Mouse (Mus musculus) testis, adult 2 months (tissue): ENCODE data around the gene Fance. TPM values are rescaled to one million over a fixed set of nuclear protein-coding genes. Genes with fewer than 3 reads are reported as not detected.
A peak's percentile ranks its signal among the peaks of the same experiment; 100 is the strongest.

Experiments used
- H3K27ac ChIP-seq: fragments of 200-500 bp; 2 replicates; pipeline ENCODE4 v1.5.1; 2012; ENCODE audit warnings: low read depth, low read length; ENCODE audit not compliant: control insufficient read depth, insufficient read depth
- H3K27me3 ChIP-seq: fragments of 200-500 bp; 2 replicates; pipeline ENCODE4 v1.6.1; 2012; ENCODE audit warnings: mild to moderate bottlenecking, low read length, moderate library complexity; ENCODE audit not compliant: control insufficient read depth, insufficient read depth
- H3K36me3 ChIP-seq: fragments of 200-500 bp; 2 replicates; pipeline ENCODE4 v1.6.1; 2012; ENCODE audit warnings: mild to moderate bottlenecking, low read length; ENCODE audit not compliant: control insufficient read depth, insufficient read depth
- H3K4me1 ChIP-seq: fragments of 200-500 bp; 2 replicates; pipeline ENCODE4 v1.6.1; 2012; ENCODE audit warnings: low read length; ENCODE audit not compliant: control insufficient read depth, insufficient read depth
- H3K4me3 ChIP-seq: fragments of 200-500 bp; 2 replicates; pipeline ENCODE4 v1.5.1; 2012; ENCODE audit warnings: low read depth, mild to moderate bottlenecking, low read length, moderate library complexity, mixed read lengths; ENCODE audit not compliant: control insufficient read depth
- CTCF ChIP-seq: fragments of 200-500 bp; IDR thresholded peaks from 2 replicates; pipeline ENCODE4 v1.5.1; 2012; ENCODE audit warnings: low read depth, mild to moderate bottlenecking, inconsistent platforms, low read length, moderate library complexity; ENCODE audit not compliant: control insufficient read depth, insufficient read depth, insufficient replicate concordance
- POLR2A ChIP-seq: fragments of 200-500 bp; IDR thresholded peaks from 2 replicates; pipeline ENCODE4 v1.6.1; 2012; ENCODE audit warnings: low read depth, mild to moderate bottlenecking, inconsistent platforms, low read length, moderate library complexity; ENCODE audit not compliant: control insufficient read depth
- polyA plus RNA-seq: library from polyadenylated mRNA; depleted of rRNA; stranded (reverse); fragments of >200 nt; gene quantifications from 2 replicates; pipeline ENCODE4 v1.2.3, GENCODE M21; 2012

Gene Fance
- polyA plus RNA-seq, 1 experiment: 4.3 TPM

- Histone ChIP-seq H3K27ac (no peak overlapping the region), H3K27me3 (no peaks in the 10 kb centered on the region), H3K36me3 (no peaks in the 10 kb centered on the region), H3K4me1 (peaks cover 11% of the 10 kb centered on the region), H3K4me3 (no peak overlapping the region)
- TF ChIP-seq CTCF (no peak), POLR2A (no peak)
Measured at GRCm38 (mm10) chr17:28344670-28345069, 31.4 kb downstream of the Fance start.

GRCm38 (mm10) chr17:28345271-28345721, 32.0 kb downstream of the Fance start:
- TF ChIP-seq POLR2A (no peak), CTCF (no peak)
- H3K4me1 ChIP-seq: peaks cover 15% of the 10 kb centered on the region

DNA sequence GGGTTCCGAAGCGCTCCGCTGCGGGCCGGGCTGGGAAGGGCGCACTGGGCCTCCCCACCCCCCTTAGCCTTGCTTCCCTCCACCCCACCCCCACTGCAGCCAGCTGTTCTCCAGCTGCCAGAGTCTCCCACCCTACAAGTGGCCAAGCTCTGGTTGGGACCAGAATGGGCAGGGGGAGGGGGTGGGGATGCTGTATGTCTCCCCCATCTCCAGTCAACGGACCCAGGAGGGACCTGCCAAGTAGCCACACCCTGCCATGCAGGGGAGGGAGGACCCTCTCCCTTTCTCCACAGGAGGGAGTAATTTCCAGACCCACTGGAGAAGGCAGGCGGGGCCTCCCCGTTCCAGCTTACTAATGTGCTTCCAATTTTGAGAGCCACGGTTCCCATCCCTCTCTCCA, 32.6 kb downstream of the Fance start:
- Histone ChIP-seq H3K27me3 (no peaks in the 10 kb centered on the region), H3K36me3 (no peaks in the 10 kb centered on the region), H3K27ac (no peak overlapping the region; the same call in 1 of the 2 replicates), H3K4me3 (no peak overlapping the region), H3K4me1 (peaks cover 14% of the 10 kb centered on the region)
- TF ChIP-seq POLR2A (no peak), CTCF (no peak)

More at GRCm38 (mm10) chr17:28345271-28345721, 32.0 kb downstream of the Fance start:
- Histone ChIP-seq H3K27ac (peak overlapping the region; percentile 46; the same call in 1 of the 2 replicates), H3K27me3 (no peaks in the 10 kb centered on the region), H3K36me3 (no peaks in the 10 kb centered on the region), H3K4me3 (no peak overlapping the region)

- Histone ChIP-seq H3K27me3 (no peaks in the 10 kb centered on the region), H3K4me1 (peaks cover 15% of the 10 kb centered on the region), H3K27ac (no peak overlapping the region), H3K4me3 (no peak overlapping the region), H3K36me3 (no peaks in the 10 kb centered on the region)
- TF ChIP-seq POLR2A (no peak), CTCF (peak; percentile 3; the same call in 1 of the 2 replicates)
Measured at GRCm38 (mm10) chr17:28347327-28347726, 34.0 kb downstream of the Fance start.

- H3K4me3 ChIP-seq: no peak overlapping the region
- peaks cover 15% of the 10 kb centered on the region for H3K4me1 ChIP-seq
- TF ChIP-seq CTCF (no peak), POLR2A (no peak)
- H3K27ac ChIP-seq: no peak overlapping the region
- no peaks in the 10 kb centered on the region for H3K27me3 ChIP-seq
- no peaks in the 10 kb centered on the region for H3K36me3 ChIP-seq
Measured at GRCm38 (mm10) chr17:28348211-28348610, 34.9 kb downstream of the Fance start.

DNA sequence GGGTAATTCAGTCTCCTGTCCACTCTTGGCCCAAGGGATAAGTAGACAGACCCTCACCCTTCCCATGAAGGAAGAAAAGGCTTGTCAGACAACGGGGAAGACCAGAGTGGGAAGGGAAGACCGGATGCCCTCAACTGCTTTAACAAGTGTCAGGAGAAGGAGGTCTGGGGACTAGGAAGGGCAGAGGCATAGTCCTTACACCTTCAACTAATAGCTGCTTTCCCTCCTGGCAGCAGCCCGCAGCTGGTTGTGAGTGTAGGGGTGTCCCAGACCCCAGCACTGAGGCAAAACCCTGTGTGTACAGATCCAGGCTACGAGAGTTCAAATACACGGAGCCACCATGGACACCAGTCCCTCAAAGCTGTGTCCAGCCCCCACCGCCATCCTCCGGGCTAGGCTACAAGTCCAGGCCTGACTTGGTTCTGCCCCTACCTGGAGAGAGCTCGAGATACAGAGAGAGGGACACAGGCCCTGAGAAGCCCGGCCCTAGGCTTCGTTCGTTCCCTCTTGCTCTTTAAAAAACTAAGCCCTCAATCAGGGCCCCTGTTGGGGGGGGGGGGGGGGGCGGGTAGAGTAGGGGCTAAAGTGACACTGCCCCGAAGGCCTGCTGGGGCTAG, 36.1 kb downstream of the Fance start:
- peaks cover 15% of the 10 kb centered on the region for H3K4me1 ChIP-seq
- peak overlapping the region; percentile 75 for H3K4me3 ChIP-seq
- no peaks in the 10 kb centered on the region for H3K36me3 ChIP-seq
- TF ChIP-seq POLR2A: no peak
- no peak for TF ChIP-seq CTCF
- H3K27ac ChIP-seq: no peak overlapping the region
- H3K27me3 ChIP-seq: no peaks in the 10 kb centered on the region

DNA sequence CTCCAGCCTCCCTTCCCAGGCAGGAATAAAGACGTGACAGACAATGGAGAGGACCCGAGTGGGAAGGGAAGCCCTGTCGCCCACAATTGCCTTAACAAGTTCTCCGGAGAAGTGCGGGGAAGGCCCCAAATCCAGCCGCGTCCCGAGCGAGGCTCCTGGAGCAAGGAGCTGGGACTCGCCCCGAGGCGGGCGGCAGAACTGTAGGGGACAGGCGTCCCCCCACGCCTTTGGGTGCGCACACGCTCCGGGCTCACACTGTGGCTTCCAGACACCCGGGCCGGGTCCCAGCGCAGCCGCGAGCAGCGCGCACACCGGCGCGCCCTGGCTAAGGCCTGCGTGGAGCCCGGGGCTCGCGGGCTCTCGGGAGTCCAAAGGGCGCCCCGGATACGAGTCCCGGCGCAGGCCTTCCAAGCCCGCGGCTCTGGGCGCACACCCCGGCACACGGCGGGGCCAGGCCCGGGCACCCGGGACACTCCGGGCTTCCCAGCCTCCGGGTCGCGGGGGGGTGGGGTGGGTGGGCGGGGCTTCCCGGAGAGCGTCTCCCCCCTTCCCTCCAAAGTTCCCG, 36.7 kb downstream of the Fance start:
- Histone ChIP-seq H3K27ac (no peak overlapping the region), H3K4me3 (peak overlapping the region; percentile 75), H3K36me3 (no peaks in the 10 kb centered on the region), H3K27me3 (no peaks in the 10 kb centered on the region), H3K4me1 (peaks cover 15% of the 10 kb centered on the region)
- no peak for TF ChIP-seq CTCF
- no peak for TF ChIP-seq POLR2A
